Comparison of ENCODE assay signal across 9 mouse cellular contexts in the genomic region with DNA sequence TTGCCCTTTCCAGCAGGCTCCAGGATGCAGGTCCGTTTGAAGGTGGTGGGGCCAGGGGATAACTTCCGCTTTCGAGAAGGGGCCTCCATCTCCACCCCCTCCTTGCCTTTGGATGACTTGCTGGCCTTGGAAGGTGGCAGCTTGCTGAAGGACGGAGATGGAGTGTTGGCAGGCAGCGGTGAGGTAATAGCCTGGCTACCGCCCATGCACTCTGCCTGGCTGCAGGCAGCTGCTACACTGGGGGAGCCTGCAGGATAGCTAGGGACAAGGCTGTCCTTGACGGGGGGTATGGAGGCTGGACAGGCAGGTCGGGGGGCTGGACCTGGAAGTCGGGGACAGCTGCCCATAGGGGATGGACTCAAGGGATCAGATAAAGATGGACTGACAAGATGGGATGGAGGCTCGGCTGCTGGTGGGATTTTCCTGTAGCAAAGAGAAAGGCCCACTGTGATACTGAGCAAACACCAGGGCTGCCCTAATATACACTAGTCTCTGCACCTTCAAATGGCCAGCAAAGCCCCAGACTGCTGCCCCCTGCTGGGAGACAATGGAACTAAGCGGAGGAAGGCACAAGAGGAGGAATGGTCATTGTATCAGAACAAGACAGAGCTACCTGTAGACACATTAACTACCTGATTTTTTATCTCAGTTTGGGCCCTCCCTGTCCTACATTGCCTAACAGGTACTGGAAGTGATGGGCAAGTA. TPM values are rescaled to one million over a fixed set of nuclear protein-coding genes. Genes with fewer than 3 reads are reported as not detected.
DNase-seq lines count a peak whose midpoint lies in the region; ATAC-seq and TF ChIP-seq lines count a peak whose summit lies in the region.
"Had no signal": no experiment of that assay in that cellular context is flagged by ENCODE, and none has a peak within 500 bp of the region (broad histone marks: within the 10 kb centered on the region; RNA-seq: fewer than 3 reads in every experiment).

No protein-coding gene starts in this region.

- WGBS in intestine, postnatal 0 days, result 82% methylated on average over 11 of the region's 11 CpGs
- 82% methylated on average over 11 of the region's 11 CpGs for WGBS in intestine, embryonic 16.5 days
- 81% methylated on average over 11 of the region's 11 CpGs for WGBS in heart, embryonic 13.5 days
- 77% methylated on average over 11 of the region's 11 CpGs for WGBS in midbrain, embryonic 13.5 days

- DNase-seq in T-cell, adult 2 months (ENCODE audit: low spot score), result peak; percentile 63
- peak; percentile 90 to 94 for DNase-seq in cerebellum, postnatal 14 days
- peak; percentile 77 to 80 for DNase-seq in layer of hippocampus, postnatal 14 days (ENCODE audit: low spot score in 2 of 2)
- peak; percentile 84 for DNase-seq in splenic B cell, adult 2 months (ENCODE audit: low read depth, low spot score)

- ATAC-seq in intestine, postnatal 0 days, result no peak
- ATAC-seq in intestine, embryonic 16.5 days, result no peak
- no peak for ATAC-seq in heart, embryonic 13.5 days (ENCODE audit: extremely low read depth, insufficient number of reproducible peaks, low FRiP score, low TSS enrichment)
- 0 out of 2 replicates have a peak, but pooled peaks have one; percentile 15 for ATAC-seq in midbrain, embryonic 13.5 days

- no peaks in the 10 kb centered on the region for H3K27me3 ChIP-seq in intestine, postnatal 0 days (replicated peaks; ENCODE audit: control insufficient read depth, insufficient read depth, low read length)
- H3K27me3 ChIP-seq in intestine, embryonic 16.5 days (replicated peaks; ENCODE audit: control insufficient read depth, insufficient read depth, low read length), result no peaks in the 10 kb centered on the region
- no peaks in the 10 kb centered on the region for H3K27me3 ChIP-seq in heart, embryonic 13.5 days (replicated peaks)
- H3K27me3 ChIP-seq in midbrain, embryonic 13.5 days, result no peaks in the 10 kb centered on the region
- H3K27me3 ChIP-seq in splenic B cell, adult 2 months (ENCODE audit: control insufficient read depth, insufficient read depth, low read length, poor library complexity, severe bottlenecking), result no peaks in the 10 kb centered on the region
- H3K27me3 ChIP-seq: lung, embryonic 15.5 days had no signal

- H3K4me1 ChIP-seq in intestine, postnatal 0 days (replicated peaks; ENCODE audit: control insufficient read depth, insufficient read depth, low read length), result no peaks in the 10 kb centered on the region
- H3K4me1 ChIP-seq in intestine, embryonic 16.5 days (ENCODE audit: control insufficient read depth, insufficient read depth, low read length), result peaks cover 18% of the 10 kb centered on the region
- H3K4me1 ChIP-seq in heart, embryonic 13.5 days, result peaks cover 35% of the 10 kb centered on the region
- H3K4me1 ChIP-seq in midbrain, embryonic 13.5 days (replicated peaks), result peaks cover 28% of the 10 kb centered on the region

- no peak overlapping the region for H3K9ac ChIP-seq in intestine, postnatal 0 days (ENCODE audit: low read depth, low read length)
- H3K9ac ChIP-seq in intestine, embryonic 16.5 days (ENCODE audit: low read depth, low read length), result no peak overlapping the region
- peak overlapping the region; percentile 10; the same call in 1 of the 2 replicates for H3K9ac ChIP-seq in heart, embryonic 13.5 days
- no peak overlapping the region for H3K9ac ChIP-seq in midbrain, embryonic 13.5 days (replicated peaks)
- H3K9ac ChIP-seq: lung, embryonic 15.5 days had no signal

- peaks cover 37% of the 10 kb centered on the region for H3K36me3 ChIP-seq in intestine, postnatal 0 days (ENCODE audit: control insufficient read depth, insufficient read depth)
- peaks cover 18% of the 10 kb centered on the region for H3K36me3 ChIP-seq in intestine, embryonic 16.5 days (ENCODE audit: control insufficient read depth, insufficient read depth, low read length)
- peaks cover 65% of the 10 kb centered on the region for H3K36me3 ChIP-seq in heart, embryonic 13.5 days
- peaks cover 66% of the 10 kb centered on the region for H3K36me3 ChIP-seq in midbrain, embryonic 13.5 days
- peaks cover 2% of the 10 kb centered on the region for H3K36me3 ChIP-seq in splenic B cell, adult 2 months (ENCODE audit: control insufficient read depth, insufficient read depth, low read length, poor library complexity, severe bottlenecking)

- TF ChIP-seq CTCF in intestine, postnatal 0 days (IDR thresholded peaks at IDR 0.05; ENCODE audit: low read depth), result peak; percentile 95

- no peak overlapping the region for H3K4me3 ChIP-seq in intestine, postnatal 0 days (ENCODE audit: low read depth, low read length)
- H3K4me3 ChIP-seq in intestine, embryonic 16.5 days (ENCODE audit: low read length), result no peak overlapping the region
- no peak overlapping the region for H3K4me3 ChIP-seq in heart, embryonic 13.5 days
- H3K4me3 ChIP-seq in midbrain, embryonic 13.5 days (replicated peaks), result no peak overlapping the region
- H3K4me3 ChIP-seq: lung, embryonic 15.5 days had no signal

- no peak overlapping the region for H3K27ac ChIP-seq in intestine, postnatal 0 days (ENCODE audit: low read depth, low read length)
- H3K27ac ChIP-seq in intestine, embryonic 16.5 days (ENCODE audit: low read length), result no peak overlapping the region
- H3K27ac ChIP-seq in heart, embryonic 13.5 days (replicated peaks), result no peak overlapping the region
- H3K27ac ChIP-seq in midbrain, embryonic 13.5 days, result no peak overlapping the region

- no peak overlapping the region for H3K4me2 ChIP-seq in intestine, postnatal 0 days (replicated peaks; ENCODE audit: low read depth)
- H3K4me2 ChIP-seq in intestine, embryonic 16.5 days (ENCODE audit: low read depth, low read length), result no peak overlapping the region
- H3K4me2 ChIP-seq in heart, embryonic 13.5 days, result no peak overlapping the region
- no peak overlapping the region for H3K4me2 ChIP-seq in midbrain, embryonic 13.5 days (replicated peaks)
- H3K4me2 ChIP-seq: lung, embryonic 15.5 days had no signal

- no peaks in the 10 kb centered on the region for H3K9me3 ChIP-seq in intestine, postnatal 0 days (ENCODE audit: control insufficient read depth)
- H3K9me3 ChIP-seq in intestine, embryonic 16.5 days (ENCODE audit: control insufficient read depth, low read length), result no peaks in the 10 kb centered on the region
- no peaks in the 10 kb centered on the region for H3K9me3 ChIP-seq in heart, embryonic 13.5 days
- no peaks in the 10 kb centered on the region for H3K9me3 ChIP-seq in midbrain, embryonic 13.5 days
- H3K9me3 ChIP-seq: lung, embryonic 15.5 days had no signal

RNA-seq across cellular contexts. Expression of a gene that starts 2.8 kb away (rescaled TPM):
- polyA plus RNA-seq in intestine, postnatal 0 days (2015; fragmentation: Nextera tagmentation; extraction: Ambion mirVana), result 6.3 and 6.7 TPM in 2 replicates
- polyA plus RNA-seq in intestine, embryonic 16.5 days (2015; fragmentation: Nextera tagmentation; extraction: Ambion mirVana), result 4.2 and 4.7 TPM in 2 replicates
- polyA plus RNA-seq in heart, embryonic 13.5 days (2015; fragmentation: Nextera tagmentation; extraction: Ambion mirVana), result 2.3 and 3.1 TPM in 2 replicates
- total RNA-seq in layer of hippocampus, postnatal 14 days (2021), result 10 to 100 TPM; 11.5 to 12.4 TPM
- 4.3 and 5.6 TPM in 2 replicates for polyA plus RNA-seq in midbrain, embryonic 13.5 days (2015; fragmentation: Nextera tagmentation; extraction: Ambion mirVana)

RNA-seq across cellular contexts. Expression of a gene that starts 7.0 kb away (rescaled TPM):
- 3.4 and 4.0 TPM in 2 replicates for polyA plus RNA-seq in intestine, postnatal 0 days (2015; fragmentation: Nextera tagmentation; extraction: Ambion mirVana)
- polyA plus RNA-seq in intestine, embryonic 16.5 days (2015; fragmentation: Nextera tagmentation; extraction: Ambion mirVana), result 9.7 and 10.5 TPM in 2 replicates
- 7.5 and 8.7 TPM in 2 replicates for polyA plus RNA-seq in heart, embryonic 13.5 days (2015; fragmentation: Nextera tagmentation; extraction: Ambion mirVana)
- 10 to 100 TPM; 20.9 to 24.4 TPM for total RNA-seq in layer of hippocampus, postnatal 14 days (2021)
- polyA plus RNA-seq in midbrain, embryonic 13.5 days (2015; fragmentation: Nextera tagmentation; extraction: Ambion mirVana), result 27.8 and 28.8 TPM in 2 replicates

RNA-seq across cellular contexts. Expression of a gene that starts 17.6 kb away (rescaled TPM):
- polyA plus RNA-seq in intestine, postnatal 0 days (2015; fragmentation: Nextera tagmentation; extraction: Ambion mirVana), result 2.8 and 2.9 TPM in 2 replicates
- 2.2 and 2.5 TPM in 2 replicates for polyA plus RNA-seq in intestine, embryonic 16.5 days (2015; fragmentation: Nextera tagmentation; extraction: Ambion mirVana)
- polyA plus RNA-seq in heart, embryonic 13.5 days (2015; fragmentation: Nextera tagmentation; extraction: Ambion mirVana), result 2.6 and 2.8 TPM in 2 replicates
- total RNA-seq in layer of hippocampus, postnatal 14 days (2021), result 10 to 100 TPM; 47.2 to 49.0 TPM
- 9.9 and 11.0 TPM in 2 replicates for polyA plus RNA-seq in midbrain, embryonic 13.5 days (2015; fragmentation: Nextera tagmentation; extraction: Ambion mirVana)

RNA-seq across cellular contexts. Expression of a gene that starts 22.7 kb away (rescaled TPM):
- polyA plus RNA-seq in intestine, postnatal 0 days (2015; fragmentation: Nextera tagmentation; extraction: Ambion mirVana), result 0.26 and 0.51 TPM in 2 replicates
- polyA plus RNA-seq in intestine, embryonic 16.5 days (2015; fragmentation: Nextera tagmentation; extraction: Ambion mirVana), result 0.24 and 0.28 TPM in 2 replicates
- 2.4 and 3.2 TPM in 2 replicates for polyA plus RNA-seq in heart, embryonic 13.5 days (2015; fragmentation: Nextera tagmentation; extraction: Ambion mirVana)
- 1 to 10 TPM; 1.8 to 2.6 TPM for total RNA-seq in layer of hippocampus, postnatal 14 days (2021)
- polyA plus RNA-seq in midbrain, embryonic 13.5 days (2015; fragmentation: Nextera tagmentation; extraction: Ambion mirVana), result 0.92 and 0.95 TPM in 2 replicates

RNA-seq across cellular contexts. Expression of a gene that starts 49.1 kb away (rescaled TPM):
- 0.05 and 0.13 TPM in 2 replicates for polyA plus RNA-seq in intestine, postnatal 0 days (2015; fragmentation: Nextera tagmentation; extraction: Ambion mirVana)
- polyA plus RNA-seq in intestine, embryonic 16.5 days (2015; fragmentation: Nextera tagmentation; extraction: Ambion mirVana), result 0.11 and 0.13 TPM in 2 replicates
- polyA plus RNA-seq in heart, embryonic 13.5 days (2015; fragmentation: Nextera tagmentation; extraction: Ambion mirVana), result 0.14 TPM in 1 of 2 replicates, not detected in the other
- total RNA-seq in layer of hippocampus, postnatal 14 days (2021), result 10 to 100 TPM; 14.4 to 15.2 TPM
- 2.0 and 2.1 TPM in 2 replicates for polyA plus RNA-seq in midbrain, embryonic 13.5 days (2015; fragmentation: Nextera tagmentation; extraction: Ambion mirVana)
